Mouse (Mus musculus) C2C12 (cell line): ENCODE measurements around the gene Ptpn14.

Experiments used
- CEBPB ChIP-seq: IDR thresholded peaks from one replicate; pipeline ENCODE4 v1.6.1; 2011; ENCODE audit warnings: low read depth, mild to moderate bottlenecking, control low read depth, moderate library complexity
- CTCF ChIP-seq: IDR thresholded peaks from one replicate; pipeline ENCODE4 v1.5.1; 2011; ENCODE audit not compliant: control insufficient read depth, insufficient read depth, insufficient read length
- MAX ChIP-seq: IDR thresholded peaks from one replicate; pipeline ENCODE4 v1.6.1; 2011; ENCODE audit warnings: mild to moderate bottlenecking, control low read depth
- MYOG ChIP-seq: IDR thresholded peaks from one replicate; pipeline ENCODE4 v1.6.1; 2011; ENCODE audit not compliant: control insufficient read depth, insufficient read length; ENCODE audit errors: extremely low read depth
- USF1 ChIP-seq: IDR thresholded peaks from one replicate; pipeline ENCODE4 v1.6.1; 2011; ENCODE audit warnings: low read depth, mild to moderate bottlenecking, control low read depth, moderate library complexity

DNA sequence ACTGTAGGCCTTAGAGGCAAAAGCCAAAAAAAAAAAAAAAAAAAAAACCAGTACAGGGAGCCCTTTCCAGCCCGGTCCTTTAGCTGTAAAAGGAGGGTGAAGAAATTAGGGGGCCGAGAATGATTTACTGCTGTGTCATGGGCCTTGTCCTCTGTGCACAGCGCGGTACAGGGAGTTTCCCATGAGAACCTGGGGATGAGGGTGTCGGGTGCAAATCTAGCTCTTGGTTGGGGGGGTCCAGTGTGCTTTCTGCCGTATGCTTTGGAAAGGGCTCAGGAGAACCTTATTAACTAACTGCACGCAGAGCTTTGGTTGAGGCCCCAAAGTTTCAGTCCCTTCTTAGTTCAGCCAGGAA lies 29.0 kb downstream of the Ptpn14 start:
- TF ChIP-seq CTCF, result no peak
- TF ChIP-seq USF1, result no peak
- TF ChIP-seq CEBPB, result no peak
- TF ChIP-seq MAX, result no peak
- TF ChIP-seq MYOG, result no peak
